Mouse (Mus musculus) adrenal gland, adult 18-20 months (tissue): Measurements from ENCODE around the gene Khdrbs1. TPM values are rescaled to one million over a fixed set of nuclear protein-coding genes. Genes with fewer than 3 reads are reported as not detected.
"Not testable (repeated sequence)": the region's sequence is repeated elsewhere in the genome, so short reads cannot be mapped to it uniquely, and the experiment has no call there.

ENCODE experiments used
- DNase-seq, 2 experiments: peaks; one replicate each; pipeline ENCODE4 v3.0.0; 2021 to 2022; ENCODE audit warnings: low spot score in 2 of 2
- total RNA-seq, 2 experiments: library from RNA; stranded (reverse); gene quantifications; 1 replicate in 1 of 2; 2 replicates in 1 of 2; pipeline ENCODE4 v1.2.3; 2021

Gene Khdrbs1
- total RNA-seq, 2 experiments from 2014 or later: 53.5 to 72.4 TPM

DNA sequence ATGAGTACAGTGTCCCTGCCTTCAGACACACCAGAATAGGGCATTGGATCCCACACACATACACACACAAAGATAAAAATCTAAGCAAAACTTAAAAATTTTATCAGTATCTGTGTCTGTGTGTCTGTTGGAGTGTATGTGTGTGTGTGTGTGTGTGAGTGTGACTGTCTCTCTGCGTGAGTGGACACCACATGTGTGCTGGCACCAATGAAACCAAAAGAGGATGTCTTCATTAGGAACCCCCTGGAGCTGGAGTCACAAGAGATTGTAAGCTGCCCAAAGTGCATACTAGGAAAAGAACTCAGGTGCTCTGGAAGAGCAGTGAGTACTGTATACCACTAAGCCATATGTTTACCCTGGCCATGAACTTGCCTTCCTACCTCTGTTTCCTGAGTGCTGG is 4.0 kb upstream of the Khdrbs1 start:
- no peak for DNase-seq

DNA sequence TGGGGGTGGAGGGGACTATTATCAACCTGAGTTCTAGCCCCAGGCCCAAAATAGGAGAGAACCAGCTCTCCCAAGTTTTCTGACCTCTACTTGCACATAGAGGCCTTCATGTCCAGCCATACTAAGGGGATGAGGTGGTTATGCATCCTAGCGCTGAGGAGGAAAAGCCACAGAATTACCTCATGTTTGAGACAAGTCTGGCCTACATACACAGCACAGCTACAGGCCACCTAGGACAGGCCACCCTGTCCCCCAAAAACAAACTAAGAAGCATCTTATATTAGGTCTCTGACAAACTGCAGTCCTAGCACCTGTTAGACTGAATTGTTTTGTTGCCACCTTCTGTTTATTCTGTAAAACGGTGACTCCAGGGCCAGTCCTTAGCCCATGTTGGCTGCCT is 1.4 kb upstream of the Khdrbs1 start:
- no peak for DNase-seq

DNA sequence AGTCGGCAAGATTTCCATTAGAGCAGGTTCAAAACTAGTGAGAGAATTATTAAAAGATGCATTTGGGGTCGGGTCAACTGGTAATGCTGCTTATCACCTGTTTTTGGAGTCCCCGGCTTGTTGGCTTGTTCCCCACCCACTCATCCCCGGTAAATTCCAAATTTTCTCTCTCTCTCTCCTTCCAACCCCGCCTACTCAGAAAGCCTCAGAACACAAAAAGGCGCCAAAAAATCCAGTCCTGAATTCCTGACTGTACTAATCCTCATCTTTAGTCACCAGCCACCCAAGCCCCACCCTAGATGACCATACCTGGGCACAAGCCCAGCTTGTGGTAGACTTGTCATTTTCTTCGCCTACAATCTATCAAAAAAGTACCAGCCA is 897 bp upstream of the Khdrbs1 start:
- no peak for DNase-seq

DNA sequence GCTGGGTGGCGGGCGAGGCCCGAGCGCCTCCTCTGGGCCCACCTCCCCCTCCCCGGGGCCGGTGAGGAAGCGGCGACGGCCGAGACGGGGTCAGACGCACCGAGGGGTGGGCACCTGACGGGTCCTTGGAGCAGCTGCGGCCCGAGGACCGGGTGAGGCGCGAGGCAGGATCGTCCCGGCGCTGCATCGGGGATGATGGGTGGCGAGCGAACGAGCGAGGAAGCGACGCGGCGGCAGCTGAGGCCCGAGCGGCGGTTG is 200 bp downstream of the Khdrbs1 start:
- DNase-seq: no peak

DNA sequence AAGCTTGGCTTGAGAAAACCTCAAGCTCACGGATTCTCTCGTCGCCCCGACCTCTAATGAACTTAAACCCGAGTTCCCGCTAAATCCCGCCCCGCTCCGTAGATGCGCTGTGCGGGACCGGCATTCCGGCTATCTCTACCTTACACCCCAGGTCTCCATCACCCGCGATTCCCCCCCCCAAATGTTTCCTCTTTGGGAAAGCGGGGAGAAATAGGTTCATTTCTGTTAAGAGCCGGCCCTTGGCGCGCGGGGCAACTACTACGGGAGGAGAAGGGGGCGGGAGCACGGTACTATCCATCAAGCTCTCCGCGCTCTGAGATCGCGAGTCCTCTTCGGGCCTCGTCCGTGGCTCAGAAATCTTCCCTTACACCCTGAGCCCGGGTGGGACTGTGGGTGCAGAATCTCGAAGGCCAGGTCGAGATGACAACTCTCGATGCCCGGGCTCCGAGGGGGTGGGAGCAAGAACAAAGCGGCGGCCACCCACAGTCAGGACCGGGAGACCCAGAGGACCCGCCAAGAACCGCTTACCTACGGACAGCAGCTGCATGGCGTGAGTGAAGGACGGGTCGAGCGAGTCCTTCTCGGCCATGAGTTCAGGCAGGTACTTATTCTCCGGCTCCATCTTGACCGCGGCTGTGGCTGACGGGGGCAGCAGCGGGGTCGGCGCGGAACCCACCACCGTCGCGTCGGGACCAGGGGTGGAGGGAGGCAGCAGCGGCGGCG is 691 bp downstream of the Khdrbs1 start:
- peak; percentile 38 to 42 for DNase-seq

DNA sequence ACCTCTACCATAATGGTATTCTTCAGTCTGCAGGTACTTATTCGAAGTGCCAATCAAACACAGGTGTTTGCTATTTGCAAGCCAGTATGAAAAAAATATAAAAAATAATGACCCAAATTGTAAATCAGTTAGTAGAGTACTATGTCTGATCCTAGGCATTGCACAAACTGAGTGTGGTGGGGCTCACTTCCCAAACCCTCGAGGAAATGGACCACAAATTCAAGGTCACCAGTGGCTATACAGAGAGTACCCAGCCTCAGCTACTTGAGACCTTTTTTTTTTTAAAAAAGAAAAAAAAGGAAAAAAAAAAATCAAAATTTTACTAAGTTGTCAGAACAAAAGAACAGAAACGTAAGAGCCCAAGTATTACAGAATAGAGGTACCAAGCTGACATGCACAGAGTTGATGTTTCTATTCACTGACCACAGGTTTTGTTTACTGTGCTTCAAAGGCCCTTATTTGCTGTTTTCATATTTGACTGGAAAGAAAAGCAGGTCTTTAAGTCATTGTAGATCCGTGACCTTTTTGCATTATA is 2.9 kb downstream of the Khdrbs1 start:
- DNase-seq: no peak

DNA sequence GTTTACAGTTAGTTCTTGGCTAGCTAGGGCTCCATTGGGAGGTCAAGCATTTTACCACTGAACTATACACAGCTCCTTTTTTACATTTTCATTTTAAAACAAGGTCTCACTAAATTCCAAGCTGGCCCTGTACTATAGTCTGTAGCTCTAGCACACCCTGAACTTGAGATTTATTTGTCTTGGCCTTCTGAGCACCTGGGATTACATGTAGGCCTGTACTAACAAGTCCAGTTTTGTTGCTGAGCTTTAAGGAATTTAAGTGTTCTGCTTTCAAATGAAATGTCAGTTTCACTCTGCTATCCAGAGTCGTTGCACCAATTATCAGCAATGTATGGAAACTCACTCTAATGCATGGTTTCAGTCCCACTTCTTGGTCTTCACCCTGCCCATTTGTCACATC is 5.9 kb downstream of the Khdrbs1 start:
- DNase-seq: no peak

DNA sequence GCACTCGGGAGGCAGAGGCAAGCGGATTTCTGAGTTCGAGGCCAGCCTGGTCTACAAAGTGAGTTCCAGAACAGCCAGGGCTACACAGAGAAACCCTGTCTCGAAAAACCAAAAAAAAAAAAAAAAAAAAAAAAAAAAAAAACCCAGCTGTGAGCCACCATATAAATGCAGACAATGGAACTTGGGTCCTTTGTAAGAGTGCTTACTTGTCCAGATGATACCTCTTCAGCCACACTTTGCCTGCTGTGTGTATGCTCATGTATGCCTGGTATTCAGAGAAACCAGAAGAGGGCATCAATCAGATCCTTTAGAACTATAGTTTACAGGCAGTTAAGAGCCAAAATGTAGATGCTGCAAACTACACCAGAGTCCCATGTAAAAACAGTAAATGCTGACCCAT is 6.6 kb downstream of the Khdrbs1 start:
- not testable (repeated sequence) for DNase-seq

DNA sequence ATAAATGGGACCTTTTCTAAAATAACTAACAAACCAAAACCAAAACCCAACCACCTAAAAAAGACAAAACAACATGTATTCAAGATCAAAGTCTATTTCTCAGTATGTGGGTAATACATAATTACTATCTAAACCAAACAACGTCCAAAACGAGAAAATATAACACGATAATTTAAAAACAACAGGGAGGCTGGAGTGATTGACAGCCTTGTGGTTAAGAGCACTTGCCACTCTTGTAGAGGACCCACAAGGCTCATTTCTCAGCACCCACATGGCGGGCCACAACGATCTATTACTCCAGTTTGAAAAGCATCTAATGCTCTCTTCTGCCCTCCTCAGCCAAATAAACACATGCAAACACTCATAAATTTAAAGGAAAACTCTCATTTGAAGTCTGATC is 10.7 kb downstream of the Khdrbs1 start:
- no peak for DNase-seq

DNA sequence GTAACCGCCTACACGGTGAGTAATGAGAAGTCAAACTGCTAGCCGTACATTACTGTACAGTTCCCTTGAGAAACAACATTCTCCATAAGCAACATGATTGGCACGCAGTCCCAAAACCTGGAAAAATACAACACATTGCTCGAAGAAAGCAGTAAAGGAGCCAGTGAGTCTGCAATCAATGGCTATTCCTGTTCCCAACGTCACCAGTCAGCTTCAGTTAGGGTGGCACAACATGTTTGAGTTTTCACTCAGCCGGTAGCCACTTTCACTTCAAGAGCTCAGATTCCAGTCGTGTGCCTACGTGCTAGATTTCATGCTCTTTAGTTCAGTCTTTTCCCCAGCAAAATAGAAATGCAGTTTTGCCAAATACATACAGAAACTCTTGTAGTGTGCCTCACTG is 25.8 kb downstream of the Khdrbs1 start:
- DNase-seq: no peak

DNA sequence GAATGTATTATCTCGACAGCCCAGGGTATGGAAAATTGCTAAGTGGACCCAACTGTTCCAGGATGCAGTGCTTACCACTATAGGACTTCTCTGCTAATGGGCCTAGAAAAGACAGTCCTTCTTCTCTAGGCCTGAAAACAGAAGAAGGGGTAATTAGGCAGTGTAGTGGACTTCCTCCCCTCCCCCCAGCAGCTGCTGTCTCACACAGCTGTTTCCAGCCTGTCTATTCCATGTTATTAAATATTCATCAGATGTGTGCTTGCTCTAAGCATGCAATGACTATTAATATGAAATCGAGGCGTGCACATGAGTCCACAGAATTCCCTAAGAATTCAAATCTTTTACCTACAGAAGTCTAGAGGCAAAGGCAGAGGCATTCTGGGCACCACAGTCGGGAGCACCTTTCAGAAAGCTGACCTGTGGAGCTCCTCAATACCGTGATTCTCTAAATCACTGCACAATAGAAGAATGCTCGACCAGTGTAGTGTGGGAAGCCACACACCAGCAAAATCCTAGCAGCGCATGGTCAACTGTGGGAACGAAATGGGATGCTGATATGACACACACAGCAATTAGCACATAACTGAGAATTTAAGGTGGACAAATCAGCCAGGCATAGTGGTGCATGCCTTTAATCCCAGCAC is 32.5 kb downstream of the Khdrbs1 start:
- no peak for DNase-seq

DNA sequence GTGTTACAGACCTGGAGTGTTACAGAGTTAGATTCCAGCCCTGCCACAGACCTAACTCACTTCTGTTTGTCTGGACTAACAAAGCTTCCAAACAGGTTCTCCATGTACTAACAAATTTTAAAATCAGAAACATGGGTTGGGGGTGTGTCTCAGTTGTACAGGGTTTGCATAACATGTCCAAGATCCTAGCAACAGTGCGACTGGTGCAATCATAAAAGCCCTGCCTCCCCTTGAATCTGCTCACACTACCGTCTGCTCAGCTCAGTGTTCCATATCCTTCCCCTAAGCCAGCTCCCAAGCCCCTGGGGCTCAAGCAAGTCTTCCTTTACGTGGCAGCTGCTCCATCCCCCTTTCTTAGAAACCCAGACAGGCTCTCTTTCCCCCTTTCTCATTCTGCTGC is 35.4 kb downstream of the Khdrbs1 start:
- DNase-seq: no peak

DNA sequence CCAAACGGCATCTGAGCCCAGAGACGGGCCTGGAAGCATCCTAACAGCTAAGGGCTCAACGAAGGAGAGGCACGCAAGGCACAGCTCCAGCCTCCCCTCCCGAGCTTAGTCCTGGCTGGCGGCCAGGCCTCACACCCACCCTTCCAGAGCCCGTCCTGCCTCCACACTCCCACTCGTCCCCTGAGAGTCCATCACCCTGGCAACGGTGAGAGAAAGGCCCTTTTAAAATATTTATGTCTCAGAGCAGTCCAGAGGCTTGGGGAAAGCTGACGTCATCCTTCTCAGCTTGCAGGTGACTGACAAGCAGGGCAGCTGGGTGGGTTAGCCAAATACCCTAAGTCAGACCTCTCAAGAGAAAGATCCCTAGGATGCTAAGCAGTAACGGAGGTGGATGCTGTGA is 39.6 kb downstream of the Khdrbs1 start:
- peak in 1 of 2 experiments; percentile 42 for DNase-seq

DNA sequence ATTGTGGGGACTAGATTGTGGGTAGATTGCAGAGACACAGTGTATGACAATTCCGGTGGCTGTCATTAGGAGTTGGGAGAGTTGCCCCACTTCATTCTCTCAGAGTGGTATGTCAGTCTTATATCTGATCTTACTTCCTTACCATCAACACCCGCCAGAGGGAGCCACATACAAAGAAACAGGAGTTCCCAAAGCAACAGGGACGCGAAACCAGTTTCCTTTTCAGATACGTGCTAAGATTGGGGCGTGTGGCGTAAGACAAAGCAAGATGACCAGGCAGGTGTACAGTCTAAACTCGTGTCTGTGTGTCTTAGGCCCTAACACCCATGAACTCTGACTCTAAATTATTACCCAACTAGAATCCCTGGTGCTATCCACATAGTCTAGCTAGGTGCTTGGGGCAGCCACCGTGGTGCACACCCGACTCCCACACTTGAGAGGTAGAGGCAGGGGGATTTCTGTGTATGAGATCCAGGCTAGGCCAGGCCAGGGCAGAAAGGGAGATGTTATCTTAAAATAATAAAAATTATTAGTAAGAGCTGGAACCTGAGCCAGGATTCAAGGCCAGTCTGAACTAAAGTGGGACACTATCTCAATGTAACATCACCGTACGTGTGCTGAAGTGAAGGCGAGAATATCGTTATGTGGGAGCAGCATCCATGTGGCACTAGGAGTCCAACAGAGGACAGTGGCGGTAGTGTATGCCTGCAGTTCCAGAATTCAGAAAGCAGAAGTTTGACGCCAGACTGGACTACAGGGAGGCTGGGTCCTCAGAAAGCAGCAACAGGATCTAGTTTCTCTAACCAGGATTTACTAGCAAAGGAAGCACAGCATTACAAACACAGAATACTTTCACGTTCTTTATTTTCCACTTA is 40.4 kb downstream of the Khdrbs1 start:
- peak; percentile 83 to 87 for DNase-seq

DNA sequence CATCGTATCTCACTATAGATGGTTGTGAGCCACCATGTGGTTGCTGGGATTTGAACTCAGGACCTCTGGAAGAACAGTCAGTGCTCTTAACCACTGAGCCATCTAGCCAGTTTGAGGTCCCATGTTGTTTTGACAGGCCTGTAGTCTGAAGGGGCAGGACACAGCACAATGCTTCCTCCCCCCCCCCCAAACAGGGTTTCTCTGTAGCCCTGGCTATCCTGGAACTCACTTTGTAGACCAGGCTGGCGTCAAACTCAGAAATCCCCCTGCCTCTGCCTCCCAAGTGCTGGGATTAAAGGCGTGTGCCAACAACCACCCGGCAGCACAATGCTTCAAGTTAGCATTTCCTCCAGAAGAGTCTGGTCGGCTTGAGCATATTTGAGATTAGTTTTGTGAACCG is 41.4 kb downstream of the Khdrbs1 start:
- not testable (repeated sequence) for DNase-seq

DNA sequence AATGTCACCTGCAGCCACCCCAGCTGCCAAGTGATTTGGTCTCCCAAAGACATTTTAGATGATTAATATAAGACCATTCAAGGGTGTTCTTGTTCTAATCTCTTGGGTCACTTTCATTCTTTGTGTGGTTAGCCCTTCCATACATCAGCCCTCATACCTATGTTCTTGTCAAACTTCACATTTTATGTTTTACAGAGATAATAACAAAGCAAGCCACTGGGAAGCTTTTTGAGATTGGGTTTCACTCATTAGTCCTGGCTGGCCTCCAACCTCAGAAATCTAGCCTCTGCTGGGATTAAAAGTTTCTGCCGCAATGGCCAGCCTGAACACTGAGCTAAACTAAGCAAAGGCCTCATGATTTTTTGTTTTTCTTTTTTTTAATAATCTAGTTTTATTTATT is 41.9 kb downstream of the Khdrbs1 start:
- no peak for DNase-seq

DNA sequence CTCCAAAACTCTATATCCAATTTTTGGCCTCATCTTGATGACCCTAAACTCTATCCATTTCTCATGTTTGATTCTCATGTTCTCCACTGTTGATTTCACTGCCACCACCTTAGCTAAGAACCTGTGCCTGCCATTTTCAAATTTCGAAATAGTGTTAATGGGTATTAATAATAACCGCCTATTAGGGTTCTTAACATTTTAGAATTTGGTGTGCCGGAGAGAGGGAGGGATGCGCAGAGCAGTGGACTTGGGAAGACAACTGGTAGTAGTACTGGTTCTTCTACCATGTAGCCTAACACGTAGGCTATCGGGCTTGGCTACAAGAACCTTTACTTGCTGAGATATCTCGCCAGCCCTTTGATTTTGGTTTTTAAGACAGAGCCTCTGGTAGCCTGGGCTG is 44.9 kb downstream of the Khdrbs1 start:
- no peak for DNase-seq

DNA sequence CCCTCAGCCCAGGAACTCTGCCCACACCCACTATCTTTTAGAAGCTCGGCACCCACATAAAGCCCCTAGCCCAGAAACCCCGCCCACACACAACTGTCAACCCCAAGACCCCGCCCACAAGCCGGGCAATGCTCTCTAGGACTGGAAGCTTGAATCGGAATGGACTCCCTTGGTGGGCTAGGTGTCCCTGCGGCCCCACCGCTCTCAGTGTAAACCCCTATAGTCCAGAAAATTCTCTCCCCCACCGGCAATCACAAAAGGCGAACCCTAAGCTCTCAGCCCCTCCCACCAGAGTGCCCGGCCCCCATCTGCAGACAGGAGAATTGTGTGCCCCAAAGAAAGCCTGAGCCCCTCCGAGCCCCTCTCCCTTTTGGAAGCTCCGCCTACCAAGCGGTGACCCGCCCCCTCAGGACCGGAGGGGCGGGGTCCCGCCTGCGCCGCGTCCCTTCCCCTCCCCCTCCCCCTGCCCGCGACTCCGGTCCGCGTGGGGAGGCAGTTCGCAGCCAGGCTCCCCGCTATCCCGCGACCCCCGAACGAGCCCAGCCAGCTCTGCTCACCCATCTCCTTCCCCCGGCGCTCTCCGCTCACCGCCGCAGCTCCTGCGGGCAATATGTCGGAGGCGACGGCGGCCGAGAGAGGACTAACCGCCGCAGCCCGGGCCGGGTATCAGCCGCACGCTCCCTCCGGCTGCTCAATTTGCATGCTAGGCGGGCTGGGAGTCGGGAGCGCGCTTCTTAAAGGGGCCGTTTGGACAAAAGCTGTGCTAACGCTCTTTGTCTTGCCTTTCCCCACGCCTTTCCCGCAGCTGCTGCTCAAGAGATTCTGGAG is 45.7 kb downstream of the Khdrbs1 start, which contains the start of gene Tmem39b:
Tmem39b (minus strand) TSS at position 681 of the 828 bp plus-strand sequence.
- DNase-seq: peak; percentile 85 to 87

DNA sequence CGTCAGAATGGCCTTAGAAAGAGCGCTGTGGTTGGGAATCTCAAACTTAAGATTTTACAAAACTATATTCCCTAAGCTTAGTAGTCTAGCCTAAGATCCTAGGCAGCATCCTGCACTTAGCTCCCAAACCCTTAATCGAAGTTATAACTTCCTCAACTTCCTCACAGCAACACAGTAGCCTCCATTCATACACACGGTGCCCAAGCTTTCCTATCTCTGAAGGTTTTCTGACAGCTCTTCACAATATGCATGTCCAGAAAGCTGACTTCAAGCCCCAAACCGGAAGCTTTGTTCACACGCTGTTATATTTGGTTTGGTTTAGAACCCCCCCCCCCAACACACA is 46.3 kb downstream of the Khdrbs1 start:
- DNase-seq: no peak

DNA sequence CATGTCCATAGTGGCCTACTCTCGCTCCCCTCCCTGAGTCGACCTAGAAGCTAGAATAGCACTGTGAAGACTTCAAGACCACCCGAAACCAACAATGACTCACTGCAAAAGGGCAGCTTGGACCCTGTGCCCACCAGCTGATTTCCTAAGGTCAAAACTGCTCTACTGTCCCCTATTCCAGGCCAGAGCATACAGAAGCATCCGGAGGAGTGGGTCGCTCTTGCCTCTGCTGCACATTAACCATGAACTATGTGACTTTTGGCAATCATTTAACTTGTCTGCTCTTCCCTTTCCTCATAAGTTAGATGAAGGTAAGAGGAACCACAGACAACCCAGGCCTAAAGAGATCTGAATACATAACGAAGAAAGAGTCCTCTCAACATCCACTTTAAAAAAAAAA is 57.6 kb downstream of the Khdrbs1 start:
- DNase-seq: no peak

DNA sequence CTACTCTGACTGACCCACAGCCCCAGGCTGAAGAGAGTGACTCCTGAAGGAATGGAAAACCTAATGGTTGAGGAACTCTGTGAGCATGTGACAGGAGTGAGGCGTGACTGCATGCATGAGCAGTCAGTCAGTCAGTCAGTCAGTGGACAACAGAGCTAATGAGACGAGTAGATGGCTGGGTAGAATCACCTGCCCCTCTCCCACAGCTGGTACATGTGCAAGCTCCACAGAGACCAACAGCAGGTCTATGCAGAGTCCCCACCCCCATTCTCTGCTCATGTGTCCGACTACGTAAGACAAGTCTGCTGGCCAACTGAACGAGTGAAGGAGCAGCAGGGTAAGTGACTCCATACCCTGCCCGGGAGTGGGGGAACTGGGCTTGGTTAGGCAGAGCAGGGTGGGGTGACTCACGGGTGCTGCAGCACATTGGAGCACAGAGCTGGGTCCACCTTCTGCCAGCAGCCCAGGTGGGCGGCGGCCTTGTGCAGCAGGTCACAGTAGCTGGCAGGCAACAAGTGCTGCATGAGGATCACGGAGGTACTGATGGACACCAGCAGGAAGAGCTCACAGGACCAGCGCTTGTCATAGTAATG is 58.1 kb downstream of the Khdrbs1 start:
- no peak for DNase-seq
